Mouse (Mus musculus) left cerebral cortex, postnatal 4 days (tissue): ENCODE measurements around the gene Kif1c. TPM values are rescaled to one million over a fixed set of nuclear protein-coding genes. Genes with fewer than 3 reads are reported as not detected.
"Not testable (repeated sequence)": the region's sequence is repeated elsewhere in the genome, so short reads cannot be mapped to it uniquely, and the experiment has no call there.

Experiments used
- DNase-seq: peaks from one replicate; pipeline ENCODE4 v3.0.0-alpha.2; 2022
- intact Hi-C: fragments of 180-260 bp; cut with DNase I; formaldehyde crosslinking; loops from one replicate; pipeline ENCODE4 v1.15.1; 2025
- microRNA-seq: library from miRNA; unstranded; fragments of <30 nt; microRNA quantifications from one replicate; pipeline ENCODE4 v1.2.0, GENCODE M21; 2022
- total RNA-seq, 2 experiments: library from RNA; stranded (reverse); gene quantifications; 2 replicates each; pipeline ENCODE4 v1.2.3; 2021

Gene Kif1c
- total RNA-seq, 2 experiments from 2014 or later, result 35.1 to 35.5 TPM

GRCm38 (mm10) chr11:70778058-70778457 is 77.7 kb downstream of the Kif1c start:
- intact Hi-C loops, result loop anchor here (5.0 kb wide), 1 partner anchor 39 kb away; no protein-coding TSS in a partner anchor
- DNase-seq, result not testable (repeated sequence)

Small RNAs within 50 kb of the gene (microRNA-seq; reads per million reads assigned to microRNA genes)
- gene Gm22760, result not detected
- not detected for gene Mir6925

Other genes with a start within 250 kb of the Kif1c start
- gene Med11, start 248.6 kb upstream of the Kif1c start, total RNA-seq, result 10 to 100 TPM; 25.7 to 28.0 TPM
- gene Zmynd15, start 241.1 kb upstream of the Kif1c start, total RNA-seq, result 1 to 10 TPM; 1.2 to 3.7 TPM
- gene Cxcl16, start 240.6 kb upstream of the Kif1c start, total RNA-seq, result under 1 TPM; 0.68 to 0.91 TPM
- 1 to 10 TPM in 1 of 2 experiments, not detected in 1; 1.2 TPM for gene Tm4sf5, start 195.3 kb upstream of the Kif1c start, total RNA-seq
- gene Vmo1, start 185.9 kb upstream of the Kif1c start, total RNA-seq, result under 1 TPM in 1 of 2 experiments, not detected in 1; 0.62 TPM
- gene Gltpd2, start 181.4 kb upstream of the Kif1c start, total RNA-seq, result not detected
- gene Psmb6, start 175.2 kb upstream of the Kif1c start, total RNA-seq, result 100 to 1,000 TPM; 269 to 276 TPM
- gene Gm40193, start 167.6 kb upstream of the Kif1c start, total RNA-seq, result not detected
- gene Pld2, start 160.5 kb upstream of the Kif1c start, total RNA-seq, result 10 to 100 TPM; 32.1 to 34.2 TPM
- 100 to 1,000 TPM; 115 to 139 TPM for gene Mink1, start 137.7 kb upstream of the Kif1c start, total RNA-seq
- not detected for gene 4930544D05Rik, start 84.7 kb upstream of the Kif1c start, total RNA-seq
- gene Chrne, start 81.3 kb upstream of the Kif1c start, total RNA-seq, result not detected
- under 1 TPM in 1 of 2 experiments, not detected in 1; 0.18 TPM for gene Gp1ba, start 61.4 kb upstream of the Kif1c start, total RNA-seq
- gene Rnf167, start 53.3 kb upstream of the Kif1c start, total RNA-seq, result 10 to 100 TPM; 52.1 to 52.3 TPM
- 10 to 100 TPM; 88.6 to 92.5 TPM for gene Slc25a11, start 53.1 kb upstream of the Kif1c start, total RNA-seq
- 100 to 1,000 TPM; 319 to 321 TPM for gene Pfn1, start 45.9 kb upstream of the Kif1c start, total RNA-seq
- gene Eno3, start 43.3 kb upstream of the Kif1c start, total RNA-seq, result 1 to 10 TPM; 8.1 to 9.3 TPM
- gene Spag7, start 31.1 kb upstream of the Kif1c start, total RNA-seq, result 10 to 100 TPM; 50.6 to 56.8 TPM
- 10 to 100 TPM; 65.7 to 69.5 TPM for gene Camta2, start 12.4 kb upstream of the Kif1c start, total RNA-seq
- gene Inca1, start 393 bp upstream of the Kif1c start, total RNA-seq, result under 1 TPM; 0.30 to 0.77 TPM
- 10 to 100 TPM; 15.3 to 17.4 TPM for gene Zfp3, start 63.7 kb downstream of the Kif1c start, total RNA-seq
- gene Scimp, start 112.0 kb downstream of the Kif1c start, total RNA-seq, result not detected
- gene Rabep1, start 144.2 kb downstream of the Kif1c start, total RNA-seq, result 100 to 1,000 TPM; 126 TPM